Mouse (Mus musculus) lung, adult 2 months (tissue): ENCODE data around the gene Mpped2. TPM values are rescaled to one million over a fixed set of nuclear protein-coding genes. Genes with fewer than 3 reads are reported as not detected.

Experiments
- DNase-seq: peaks from one replicate; pipeline ENCODE4 v3.0.0; 2022
- H3K4me1 ChIP-seq: fragments of 200-500 bp; 2 replicates; pipeline ENCODE4 v1.6.1; 2011; ENCODE audit warnings: low read length; ENCODE audit not compliant: control insufficient read depth, insufficient read depth
- H3K4me3 ChIP-seq: fragments of 200-500 bp; replicated peaks from 2 replicates; pipeline ENCODE3; 2011; ENCODE audit warnings: low read depth, mild to moderate bottlenecking, control low read depth, low read length; ENCODE audit errors: extremely low read depth
- CTCF ChIP-seq: fragments of 200-500 bp; IDR thresholded peaks from 2 replicates; pipeline ENCODE4 v1.5.1; 2011; ENCODE audit warnings: mild to moderate bottlenecking, low read length, control low read depth; ENCODE audit not compliant: insufficient read depth
- POLR2A ChIP-seq: fragments of 200-500 bp; IDR thresholded peaks from 2 replicates; pipeline ENCODE4 v1.6.1; 2011; ENCODE audit warnings: low read depth, mild to moderate bottlenecking, control low read depth, low read length, borderline replicate concordance; ENCODE audit errors: extremely low read depth
- WGBS: fragments of 180-500 bp; shearing (Covaris S2); methylation state at CpG from one replicate; pipeline ENCODE4 v1.1.7; 2018; 5-methylcytosine and 5-hydroxymethylcytosine counted together
- polyA plus RNA-seq: library from polyadenylated mRNA; depleted of rRNA; stranded (reverse); fragments of >200 nt; gene quantifications from 2 replicates; pipeline ENCODE4 v1.2.3, GENCODE M21; 2012

Mpped2 gene
- polyA plus RNA-seq, 1 experiment = 2.4 TPM

- no peak for DNase-seq
- no peak overlapping the region for H3K4me3 ChIP-seq
- H3K4me1 ChIP-seq = no peaks in the 10 kb centered on the region
- 57% methylated on average over 2 of the region's 2 CpGs for WGBS
- no peak for TF ChIP-seq CTCF
- no peak for TF ChIP-seq POLR2A
Observed at GRCm38 (mm10) chr2:106677449-106677848, 15.6 kb upstream of the Mpped2 start.

- Histone ChIP-seq H3K4me1 (no peaks in the 10 kb centered on the region), H3K4me3 (no peak overlapping the region)
- 66% methylated on average over 5 of the region's 5 CpGs for WGBS
- no peak for DNase-seq
- no peak for TF ChIP-seq CTCF
Observed at GRCm38 (mm10) chr2:106679720-106680455, 13.2 kb upstream of the Mpped2 start.

- no peak for TF ChIP-seq POLR2A
- no peak for TF ChIP-seq CTCF
- no peak for DNase-seq
- Histone ChIP-seq H3K4me3 (no peak overlapping the region), H3K4me1 (no peaks in the 10 kb centered on the region)
- 40% methylated on average over 9 of the region's 9 CpGs for WGBS
Observed at GRCm38 (mm10) chr2:106683185-106683831, 9.8 kb upstream of the Mpped2 start.

GRCm38 (mm10) chr2:106683832-106684231 lies 9.2 kb upstream of the Mpped2 start:
- 60% methylated on average over 4 of the region's 4 CpGs for WGBS
- H3K4me1 ChIP-seq = no peaks in the 10 kb centered on the region
- TF ChIP-seq POLR2A = no peak
- no peak for TF ChIP-seq CTCF
- DNase-seq = no peak
- H3K4me3 ChIP-seq = no peak overlapping the region

GRCm38 (mm10) chr2:106691753-106692363 lies 1.2 kb upstream of the Mpped2 start:
- 49% methylated on average over 6 of the region's 6 CpGs for WGBS
- Histone ChIP-seq H3K4me3 (no peak overlapping the region), H3K4me1 (0 out of 2 replicates have a peak, but pooled peaks cover 2% of the 10 kb centered on the region)
- no peak for DNase-seq
- TF ChIP-seq POLR2A (no peak), CTCF (no peak)

GRCm38 (mm10) chr2:106692405-106692782 lies 675 bp upstream of the Mpped2 start:
- TF ChIP-seq CTCF (no peak), POLR2A (no peak)
- WGBS = 27% methylated on average over 14 of the region's 14 CpGs
- no peak for DNase-seq
- H3K4me1 ChIP-seq = 0 out of 2 replicates have a peak, but pooled peaks cover 2% of the 10 kb centered on the region
- H3K4me3 ChIP-seq = no peak overlapping the region

GRCm38 (mm10) chr2:106693702-106694566 lies 865 bp downstream of the Mpped2 start:
- under 1% methylated on average over 90 of the region's 91 CpGs for WGBS
- 0 out of 2 replicates have a peak, but pooled peaks cover 2% of the 10 kb centered on the region for H3K4me1 ChIP-seq
- DNase-seq = peak; percentile 28
- no peak for TF ChIP-seq POLR2A
- no peak for TF ChIP-seq CTCF
- peak overlapping the region; percentile 52 for H3K4me3 ChIP-seq

DNA sequence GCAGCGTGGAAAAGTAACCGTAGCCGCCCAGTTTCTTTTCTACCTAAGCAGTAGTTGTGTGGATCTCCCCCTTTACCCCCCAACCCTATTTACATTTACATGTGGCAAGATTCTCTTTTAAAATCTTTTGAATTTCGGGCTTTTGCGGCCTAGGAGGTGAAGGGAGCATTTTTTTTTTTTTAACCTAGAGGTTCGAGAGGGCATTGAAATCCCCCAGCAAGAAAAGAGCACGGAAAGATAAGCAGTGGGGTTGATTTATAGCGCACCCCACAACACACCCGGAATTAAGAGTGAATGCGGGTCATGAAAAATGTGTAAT lies 1.5 kb downstream of the Mpped2 start:
- WGBS = under 1% methylated on average over 10 of the region's 10 CpGs
- DNase-seq = no peak
- Histone ChIP-seq H3K4me1 (0 out of 2 replicates have a peak, but pooled peaks cover 2% of the 10 kb centered on the region), H3K4me3 (peak overlapping the region; percentile 52)
- TF ChIP-seq POLR2A (no peak), CTCF (no peak)
